Mouse (Mus musculus): Measurements from ENCODE around the gene Olfr527.

GRCm38 (mm10) chr7:140361571-140361970, 27.8 kb downstream of the Olfr527 start, which contains the start of gene Olfr60:
- TF ChIP-seq POLR2A (IDR thresholded peaks at IDR 0.05; ENCODE audit: borderline replicate concordance, control insufficient read depth, low read depth, low read length), result no peak
- TF ChIP-seq CTCF (IDR thresholded peaks at IDR 0.05; ENCODE audit: control insufficient read depth, insufficient read depth, low read length), result no peak

Data from bone marrow, adult 2 months (tissue).